Comparison of ENCODE assay signal across 8 mouse cellular contexts in genomic region chr7:127024755-127025555, GRCm38 (mm10). TPM values are rescaled to one million over a fixed set of nuclear protein-coding genes. Genes with fewer than 3 reads are reported as not detected.
DNase-seq lines count a peak whose midpoint lies in the region; ATAC-seq and TF ChIP-seq lines count a peak whose summit lies in the region.

No protein-coding gene starts in this region.

- peaks cover 66% of the 10 kb centered on the region for H3K4me1 ChIP-seq in heart, embryonic 10.5 days
- peaks cover 48% of the 10 kb centered on the region for H3K4me1 ChIP-seq in kidney, embryonic 14.5 days (ENCODE audit: control insufficient read depth, insufficient read depth, low read length)
- peaks cover 11% of the 10 kb centered on the region for H3K4me1 ChIP-seq in liver, adult 2 months (ENCODE audit: control insufficient read depth, insufficient read depth, low read length)
- H3K4me1 ChIP-seq in stomach, embryonic 14.5 days (ENCODE audit: control insufficient read depth, insufficient read depth, low read length) = peaks cover 46% of the 10 kb centered on the region

- TF ChIP-seq POLR2A in liver, adult 2 months (IDR thresholded peaks at IDR 0.05; ENCODE audit: extremely low read depth, insufficient read depth, low read length) = 0 out of 2 replicates have a peak, but pooled peaks have one; percentile 21

- DNase-seq in brain, adult 2 months (ENCODE audit: low read depth, low spot score) = peak; percentile 97
- DNase-seq in heart, embryonic 10.5 days (ENCODE audit: low spot score) = peak; percentile 94
- peak; percentile 77 for DNase-seq in liver, adult 2 months (ENCODE audit: extremely low read depth, low read depth, low spot score)
- peak; percentile 42 to 64 for DNase-seq in monocyte, adult 2 months (ENCODE audit: low read depth in 1 of 2, low spot score in 2 of 2)

- peak; percentile 43 for ATAC-seq in CD4-positive, CD25-positive, alpha-beta regulatory T cell, adult 4 months
- peak; percentile 58 for ATAC-seq in erythroblast, adult 5-6 weeks (replicated peaks; ENCODE audit: low FRiP score, poor library complexity, severe bottlenecking)
- peak; percentile 18 for ATAC-seq in kidney, embryonic 14.5 days (ENCODE audit: low FRiP score, low TSS enrichment)
- ATAC-seq in stomach, embryonic 14.5 days (ENCODE audit: insufficient number of reproducible peaks, insufficient read depth, low FRiP score, low read depth) = peak; percentile 14; the same call in 1 of the 2 replicates

- H3K9ac ChIP-seq in kidney, embryonic 14.5 days (ENCODE audit: low read depth, low read length) = peak overlapping the region; percentile 96
- H3K9ac ChIP-seq in liver, adult 2 months (ENCODE audit: low read depth, low read length) = peak overlapping the region; percentile 84
- peak overlapping the region; percentile 99 for H3K9ac ChIP-seq in stomach, embryonic 14.5 days (replicated peaks; ENCODE audit: low read depth, low read length)

- H3K9me3 ChIP-seq in heart, embryonic 10.5 days = no peaks in the 10 kb centered on the region
- no peaks in the 10 kb centered on the region for H3K9me3 ChIP-seq in kidney, embryonic 14.5 days (ENCODE audit: control insufficient read depth, low read length)
- H3K9me3 ChIP-seq in stomach, embryonic 14.5 days (ENCODE audit: control insufficient read depth, low read depth, low read length) = no peaks in the 10 kb centered on the region

- peak overlapping the region; percentile 87 for H3K4me2 ChIP-seq in kidney, embryonic 14.5 days (replicated peaks; ENCODE audit: low read depth, low read length)
- H3K4me2 ChIP-seq in stomach, embryonic 14.5 days (replicated peaks; ENCODE audit: low read depth, low read length) = peak overlapping the region; percentile 99

- no peaks in the 10 kb centered on the region for H3K79me2 ChIP-seq in liver, adult 2 months (ENCODE audit: control insufficient read depth, insufficient read depth, low read length)

- peak; percentile 86 for TF ChIP-seq CTCF in liver, adult 2 months (IDR thresholded peaks at IDR 0.05; ENCODE audit: low read depth, low read length)

- peaks cover 50% of the 10 kb centered on the region for H3K36me3 ChIP-seq in heart, embryonic 10.5 days
- H3K36me3 ChIP-seq in kidney, embryonic 14.5 days (ENCODE audit: control insufficient read depth, insufficient read depth, low read length) = peaks cover 54% of the 10 kb centered on the region
- no peaks in the 10 kb centered on the region; the same call in 1 of the 2 replicates for H3K36me3 ChIP-seq in liver, adult 2 months (ENCODE audit: control insufficient read depth, insufficient read depth, low read length)
- H3K36me3 ChIP-seq in stomach, embryonic 14.5 days (ENCODE audit: control insufficient read depth, insufficient read depth, low read length) = peaks cover 35% of the 10 kb centered on the region

- WGBS in heart, embryonic 10.5 days = under 1% methylated on average over 30 of the region's 30 CpGs
- WGBS in kidney, embryonic 14.5 days = under 1% methylated on average over 30 of the region's 30 CpGs
- 5% methylated on average over 30 of the region's 30 CpGs for WGBS in liver, adult 2 months
- under 1% methylated on average over 30 of the region's 30 CpGs for WGBS in stomach, embryonic 14.5 days

- peak overlapping the region; percentile 82 for H3K4me3 ChIP-seq in heart, embryonic 10.5 days
- peak overlapping the region; percentile 94 for H3K4me3 ChIP-seq in kidney, embryonic 14.5 days (ENCODE audit: low read length)
- H3K4me3 ChIP-seq in liver, adult 2 months (ENCODE audit: insufficient read depth, low read depth, low read length) = peak overlapping the region; percentile 69
- peak overlapping the region; percentile 95 for H3K4me3 ChIP-seq in stomach, embryonic 14.5 days (ENCODE audit: low read depth, low read length)

- peak overlapping the region; percentile 100 for H3K27ac ChIP-seq in heart, embryonic 10.5 days
- peak overlapping the region; percentile 99 for H3K27ac ChIP-seq in kidney, embryonic 14.5 days (ENCODE audit: low read depth, low read length)
- H3K27ac ChIP-seq in liver, adult 2 months (replicated peaks; ENCODE audit: insufficient read depth, low read depth, low read length) = peak overlapping the region; percentile 30
- peak overlapping the region; percentile 99 for H3K27ac ChIP-seq in stomach, embryonic 14.5 days (ENCODE audit: low read length)

- H3K27me3 ChIP-seq in heart, embryonic 10.5 days (ENCODE audit: insufficient read depth, poor library complexity, severe bottlenecking) = no peaks in the 10 kb centered on the region
- H3K27me3 ChIP-seq in kidney, embryonic 14.5 days (ENCODE audit: control insufficient read depth, insufficient read depth, low read length) = no peaks in the 10 kb centered on the region
- H3K27me3 ChIP-seq in liver, adult 2 months (ENCODE audit: control insufficient read depth, insufficient read depth, low read length) = no peaks in the 10 kb centered on the region
- no peaks in the 10 kb centered on the region for H3K27me3 ChIP-seq in stomach, embryonic 14.5 days (ENCODE audit: control insufficient read depth, insufficient read depth, low read length)

RNA-seq across cellular contexts. Expression of gene Maz, which starts 1.9 kb away (rescaled TPM):
- 10 to 100 TPM; 14.5 to 18.4 TPM for polyA plus RNA-seq in CD4-positive, CD25-positive, alpha-beta regulatory T cell, adult 4 months (2017; shearing (Covaris generic))
- 44.9 and 51.3 TPM in 2 replicates for total RNA-seq in erythroblast, adult 5-6 weeks (2015; ENCODE audit: low replicate concordance)
- 25.0 and 49.5 TPM in 2 replicates for total RNA-seq in erythroblast, adult 5-6 weeks (2017; ENCODE audit: low replicate concordance)
- polyA plus RNA-seq in heart, embryonic 10.5 days (2016; fragmentation: Nextera tagmentation; extraction: Ambion mirVana) = 41.5 and 66.9 TPM in 2 replicates
- polyA plus RNA-seq in kidney, embryonic 14.5 days (2014; fragmentation: Nextera tagmentation; extraction: Ambion mirVana) = 73.1 and 77.6 TPM in 2 replicates
- 8.9 and 16.4 TPM in 2 replicates for total RNA-seq in liver, adult 2 months (2014; rRNA removed)
- polyA plus RNA-seq in liver, adult 2 months (2012; rRNA removed) = 74.6 and 81.9 TPM in 2 replicates
- polyA plus RNA-seq in stomach, embryonic 14.5 days (2014; fragmentation: Nextera tagmentation; extraction: Ambion mirVana) = 50.3 and 54.5 TPM in 2 replicates

RNA-seq across cellular contexts. Expression of gene Prrt2, which starts 3.9 kb away (rescaled TPM):
- polyA plus RNA-seq in CD4-positive, CD25-positive, alpha-beta regulatory T cell, adult 4 months (2017; shearing (Covaris generic)) = 1 to 10 TPM; 2.6 to 3.3 TPM
- total RNA-seq in erythroblast, adult 5-6 weeks (2015; ENCODE audit: low replicate concordance) = not detected in 2 replicates
- 1.5 TPM in 1 of 2 replicates, not detected in the other for total RNA-seq in erythroblast, adult 5-6 weeks (2017; ENCODE audit: low replicate concordance)
- 2.4 and 3.2 TPM in 2 replicates for polyA plus RNA-seq in heart, embryonic 10.5 days (2016; fragmentation: Nextera tagmentation; extraction: Ambion mirVana)
- polyA plus RNA-seq in kidney, embryonic 14.5 days (2014; fragmentation: Nextera tagmentation; extraction: Ambion mirVana) = 4.1 and 9.6 TPM in 2 replicates
- not detected in 2 replicates for total RNA-seq in liver, adult 2 months (2014; rRNA removed)
- polyA plus RNA-seq in liver, adult 2 months (2012; rRNA removed) = 0.75 TPM in 1 of 2 replicates, not detected in the other
- polyA plus RNA-seq in stomach, embryonic 14.5 days (2014; fragmentation: Nextera tagmentation; extraction: Ambion mirVana) = 15.5 and 16.0 TPM in 2 replicates

RNA-seq across cellular contexts. Expression of gene Gm42742, which starts 4.1 kb away (rescaled TPM):
- polyA plus RNA-seq in CD4-positive, CD25-positive, alpha-beta regulatory T cell, adult 4 months (2017; shearing (Covaris generic)) = 10 to 100 TPM; 12.5 to 49.1 TPM
- total RNA-seq in erythroblast, adult 5-6 weeks (2015; ENCODE audit: low replicate concordance) = 1.7 and 1.9 TPM in 2 replicates
- 8.1 and 9.1 TPM in 2 replicates for total RNA-seq in erythroblast, adult 5-6 weeks (2017; ENCODE audit: low replicate concordance)
- 20.6 and 46.6 TPM in 2 replicates for polyA plus RNA-seq in heart, embryonic 10.5 days (2016; fragmentation: Nextera tagmentation; extraction: Ambion mirVana)
- 21.8 and 65.4 TPM in 2 replicates for polyA plus RNA-seq in kidney, embryonic 14.5 days (2014; fragmentation: Nextera tagmentation; extraction: Ambion mirVana)
- 9.5 and 10.7 TPM in 2 replicates for total RNA-seq in liver, adult 2 months (2014; rRNA removed)
- polyA plus RNA-seq in liver, adult 2 months (2012; rRNA removed) = 11.2 and 12.7 TPM in 2 replicates
- 32.8 and 68.9 TPM in 2 replicates for polyA plus RNA-seq in stomach, embryonic 14.5 days (2014; fragmentation: Nextera tagmentation; extraction: Ambion mirVana)

RNA-seq across cellular contexts. Expression of gene Pagr1a, which starts 7.8 kb away (rescaled TPM):
- polyA plus RNA-seq in CD4-positive, CD25-positive, alpha-beta regulatory T cell, adult 4 months (2017; shearing (Covaris generic)) = 10 to 100 TPM; 49.2 to 70.1 TPM
- total RNA-seq in erythroblast, adult 5-6 weeks (2015; ENCODE audit: low replicate concordance) = 13.4 and 18.8 TPM in 2 replicates
- 7.0 and 7.1 TPM in 2 replicates for total RNA-seq in erythroblast, adult 5-6 weeks (2017; ENCODE audit: low replicate concordance)
- polyA plus RNA-seq in heart, embryonic 10.5 days (2016; fragmentation: Nextera tagmentation; extraction: Ambion mirVana) = 64.1 and 99.6 TPM in 2 replicates
- 41.3 and 89.2 TPM in 2 replicates for polyA plus RNA-seq in kidney, embryonic 14.5 days (2014; fragmentation: Nextera tagmentation; extraction: Ambion mirVana)
- total RNA-seq in liver, adult 2 months (2014; rRNA removed) = 4.9 and 6.7 TPM in 2 replicates
- 2.6 and 4.2 TPM in 2 replicates for polyA plus RNA-seq in liver, adult 2 months (2012; rRNA removed)
- 13.9 and 55.8 TPM in 2 replicates for polyA plus RNA-seq in stomach, embryonic 14.5 days (2014; fragmentation: Nextera tagmentation; extraction: Ambion mirVana)

RNA-seq across cellular contexts. Expression of gene Pagr1b, which starts 8.7 kb away (rescaled TPM):
- 1 to 10 TPM; 1.3 to 2.4 TPM for polyA plus RNA-seq in CD4-positive, CD25-positive, alpha-beta regulatory T cell, adult 4 months (2017; shearing (Covaris generic))
- not detected in 2 replicates for total RNA-seq in erythroblast, adult 5-6 weeks (2015; ENCODE audit: low replicate concordance)
- total RNA-seq in erythroblast, adult 5-6 weeks (2017; ENCODE audit: low replicate concordance) = not detected in 2 replicates
- 0.41 TPM in 1 of 2 replicates, not detected in the other for polyA plus RNA-seq in heart, embryonic 10.5 days (2016; fragmentation: Nextera tagmentation; extraction: Ambion mirVana)
- polyA plus RNA-seq in kidney, embryonic 14.5 days (2014; fragmentation: Nextera tagmentation; extraction: Ambion mirVana) = 0.31 and 0.38 TPM in 2 replicates
- total RNA-seq in liver, adult 2 months (2014; rRNA removed) = 0.74 TPM in 1 of 2 replicates, not detected in the other
- polyA plus RNA-seq in liver, adult 2 months (2012; rRNA removed) = 0.49 TPM in 1 of 2 replicates, not detected in the other
- polyA plus RNA-seq in stomach, embryonic 14.5 days (2014; fragmentation: Nextera tagmentation; extraction: Ambion mirVana) = not detected in 2 replicates

Comparison
In these comparisons a context has a peak if more than half of its experiments do, and no peak if none do; other contexts are left out.
1. Peak in every context shown above with its lines: DNase-seq, ATAC-seq, H3K4me3 ChIP-seq and H3K27ac ChIP-seq.
2. H3K27ac ChIP-seq: peak in every context shown above with its lines; median percentile 100 in heart, embryonic 10.5 days; 99 in kidney, embryonic 14.5 days; 99 in stomach, embryonic 14.5 days; 30 in liver, adult 2 months.